Mouse (Mus musculus) heart, postnatal 0 days (tissue): Measurements from ENCODE around the gene Tmppe. TPM values are rescaled to one million over a fixed set of nuclear protein-coding genes. Genes with fewer than 3 reads are reported as not detected.

ENCODE experiments used
- ATAC-seq: fragments of 200-750 bp; cut with Nextera tagmentation; 2 replicates; pipeline ENCODE4 v1.8.0; 2017; ENCODE audit warnings: low read depth, moderate number of reproducible peaks, moderate library complexity; ENCODE audit not compliant: insufficient read depth
- DNase-seq: peaks from one replicate; pipeline ENCODE4 v3.0.0-alpha.2; 2016; ENCODE audit warnings: low spot score
- H3K27ac ChIP-seq: fragments of 300-500 bp; sonication (generic); 2 replicates; pipeline ENCODE4 v1.5.1; 2014; ENCODE audit warnings: low read depth, mild to moderate bottlenecking
- H3K27me3 ChIP-seq: fragments of 300-500 bp; sonication (generic); 2 replicates; pipeline ENCODE4 v1.6.1; 2014; ENCODE audit warnings: low read length, mixed read lengths; ENCODE audit not compliant: control insufficient read depth, insufficient read depth
- H3K36me3 ChIP-seq: fragments of 300-500 bp; sonication (generic); replicated peaks from 2 replicates; pipeline ENCODE4 v1.6.1; 2014; ENCODE audit warnings: low read length, mixed read lengths; ENCODE audit not compliant: control insufficient read depth, insufficient read depth
- H3K4me1 ChIP-seq: fragments of 300-500 bp; sonication (generic); 2 replicates; pipeline ENCODE4 v1.6.1; 2014; ENCODE audit warnings: antibody characterized with exemption; ENCODE audit not compliant: control insufficient read depth, insufficient read depth
- H3K4me2 ChIP-seq: fragments of 300-500 bp; sonication (generic); 2 replicates; pipeline ENCODE4 v1.6.1; 2014; ENCODE audit warnings: low read depth, mild to moderate bottlenecking, low read length, moderate library complexity
- H3K4me3 ChIP-seq: fragments of 300-500 bp; sonication (generic); 2 replicates; pipeline ENCODE4 v1.5.1; 2014; ENCODE audit warnings: low read depth, low read length
- H3K9ac ChIP-seq: fragments of 300-500 bp; sonication (generic); replicated peaks from 2 replicates; pipeline ENCODE4 v1.6.1; 2014; ENCODE audit warnings: low read depth, low read length, mixed read lengths
- H3K9me3 ChIP-seq: fragments of 300-500 bp; sonication (generic); replicated peaks from 2 replicates; pipeline ENCODE4 v1.6.1; 2016; ENCODE audit warnings: low read length; ENCODE audit not compliant: control insufficient read depth
- CTCF ChIP-seq: IDR thresholded peaks from 2 replicates; pipeline ENCODE4 v1.5.1; 2016; ENCODE audit warnings: antibody characterized with exemption, control low read depth, low read depth
- EP300 ChIP-seq: IDR thresholded peaks from 2 replicates; pipeline ENCODE4 v1.6.1; 2016; ENCODE audit warnings: antibody characterized with exemption, low read depth
- WGBS: fragments of 180-500 bp; shearing (Covaris S2); extraction: QIAGEN DNeasy Blood & Tissue Kit; methylation state at CpG from one replicate; pipeline ENCODE4 v1.1.7; 2014; 5-methylcytosine and 5-hydroxymethylcytosine counted together
- polyA plus RNA-seq: library from polyadenylated mRNA; unstranded; fragments of >200 nt; fragmentation: Nextera tagmentation; extraction: Ambion mirVana; gene quantifications from 2 replicates; pipeline ENCODE4 v1.2.1, GENCODE M21; 2015
- total RNA-seq: library from RNA; depleted of rRNA; stranded (reverse); fragments of >200 nt; gene quantifications from 2 replicates; pipeline ENCODE4 v1.2.3, GENCODE M21; 2014; ENCODE audit warnings: low replicate concordance

Gene Tmppe
- total and polyA plus RNA-seq, 2 experiments from 2014 or later, result 4.5 to 5.4 TPM

GRCm38 (mm10) chr9:114375276-114375962 lies 25.5 kb upstream of the Tmppe start:
- DNase-seq (no peak), ATAC-seq (no peak)
- WGBS, result 74% methylated on average over 10 of the region's 10 CpGs
- Histone ChIP-seq H3K36me3 (peaks cover 26% of the 10 kb centered on the region), H3K4me2 (no peak overlapping the region), H3K9ac (no peak overlapping the region), H3K9me3 (no peaks in the 10 kb centered on the region), H3K27ac (no peak overlapping the region), H3K4me3 (no peak overlapping the region), H3K4me1 (peaks cover 6% of the 10 kb centered on the region; the same call in 1 of the 2 replicates), H3K27me3 (no peaks in the 10 kb centered on the region)
- TF ChIP-seq EP300 (no peak), CTCF (no peak)

- H3K9me3 ChIP-seq, result no peaks in the 10 kb centered on the region
- H3K4me1 ChIP-seq, result peaks cover 6% of the 10 kb centered on the region; the same call in 1 of the 2 replicates
- H3K4me2 ChIP-seq, result no peak overlapping the region
- H3K27me3 ChIP-seq, result no peaks in the 10 kb centered on the region
- ATAC-seq (peak; percentile 71), DNase-seq (peak; percentile 57)
- TF ChIP-seq CTCF, result no peak
- peak; percentile 43; the same call in 1 of the 2 replicates for TF ChIP-seq EP300
- no peak overlapping the region for H3K4me3 ChIP-seq
- peaks cover 29% of the 10 kb centered on the region for H3K36me3 ChIP-seq
- H3K9ac ChIP-seq, result no peak overlapping the region
- H3K27ac ChIP-seq, result no peak overlapping the region
- WGBS, result 43% methylated on average over 10 of the region's 10 CpGs
Measured at GRCm38 (mm10) chr9:114377168-114377567, 23.7 kb upstream of the Tmppe start.

- no peaks in the 10 kb centered on the region for H3K27me3 ChIP-seq
- DNase-seq (no peak), ATAC-seq (no peak)
- TF ChIP-seq EP300 (no peak), CTCF (no peak)
- H3K4me1 ChIP-seq, result peaks cover 6% of the 10 kb centered on the region; the same call in 1 of the 2 replicates
- H3K27ac ChIP-seq, result no peak overlapping the region
- H3K9me3 ChIP-seq, result no peaks in the 10 kb centered on the region
- no peak overlapping the region for H3K9ac ChIP-seq
- WGBS, result 88% methylated on average over 12 of the region's 12 CpGs
- no peak overlapping the region for H3K4me3 ChIP-seq
- no peak overlapping the region for H3K4me2 ChIP-seq
- H3K36me3 ChIP-seq, result peaks cover 51% of the 10 kb centered on the region
Measured at GRCm38 (mm10) chr9:114379871-114380270, 21.0 kb upstream of the Tmppe start.

- Histone ChIP-seq H3K4me2 (no peak overlapping the region), H3K27ac (no peak overlapping the region), H3K4me3 (no peak overlapping the region), H3K27me3 (no peaks in the 10 kb centered on the region), H3K9ac (no peak overlapping the region), H3K36me3 (peaks cover 61% of the 10 kb centered on the region), H3K4me1 (peaks cover 6% of the 10 kb centered on the region; the same call in 1 of the 2 replicates), H3K9me3 (no peaks in the 10 kb centered on the region)
- peak; percentile 63 for DNase-seq
- peak; percentile 56; the same call in 1 of the 2 replicates for ATAC-seq
- TF ChIP-seq CTCF (peak; percentile 53), EP300 (no peak)
- WGBS, result 59% methylated on average over 17 of the region's 17 CpGs
Measured at GRCm38 (mm10) chr9:114380881-114381733, 19.8 kb upstream of the Tmppe start.

GRCm38 (mm10) chr9:114382936-114383710 lies 17.8 kb upstream of the Tmppe start:
- Histone ChIP-seq H3K36me3 (peaks cover 53% of the 10 kb centered on the region), H3K27ac (no peak overlapping the region), H3K4me1 (peaks cover 5% of the 10 kb centered on the region; the same call in 1 of the 2 replicates), H3K27me3 (no peaks in the 10 kb centered on the region), H3K9me3 (no peaks in the 10 kb centered on the region), H3K4me2 (no peak overlapping the region), H3K9ac (no peak overlapping the region), H3K4me3 (no peak overlapping the region)
- DNase-seq, result no peak
- TF ChIP-seq CTCF, result no peak
- TF ChIP-seq EP300, result no peak
- no peak for ATAC-seq
- 86% methylated on average over 17 of the region's 17 CpGs for WGBS
